Mouse (Mus musculus) gastrocnemius, postnatal 10 days (tissue): Measurements from ENCODE around the gene Ptpn12. TPM values are rescaled to one million over a fixed set of nuclear protein-coding genes. Genes with fewer than 3 reads are reported as not detected.

Experiments used
- DNase-seq: peaks from one replicate; pipeline ENCODE4 v3.0.0; 2021; ENCODE audit warnings: mixed read lengths
- total RNA-seq, 2 experiments: library from RNA; stranded (reverse); gene quantifications; 2 replicates each; pipeline ENCODE4 v1.2.3; 2021

Gene Ptpn12
- total RNA-seq, 2 experiments from 2014 or later = 27.0 to 36.6 TPM

- no peak for DNase-seq
Observed at GRCm38 (mm10) chr5:21030226-21030625, 25.5 kb downstream of the Ptpn12 start.

GRCm38 (mm10) chr5:21017075-21017474, 38.6 kb downstream of the Ptpn12 start:
- DNase-seq = no peak

- DNase-seq = no peak
Observed at GRCm38 (mm10) chr5:21010908-21011307, 44.8 kb downstream of the Ptpn12 start.

- no peak for DNase-seq
Observed at GRCm38 (mm10) chr5:21002723-21003122, 53.0 kb downstream of the Ptpn12 start.

- no peak for DNase-seq
Observed at GRCm38 (mm10) chr5:21001622-21002315, 53.9 kb downstream of the Ptpn12 start.

- DNase-seq = no peak
Observed at GRCm38 (mm10) chr5:20998427-20998826, 57.3 kb downstream of the Ptpn12 start.

- DNase-seq = no peak
Observed at GRCm38 (mm10) chr5:20997555-20997954, 58.2 kb downstream of the Ptpn12 start.

- no peak for DNase-seq
Observed at GRCm38 (mm10) chr5:20990062-20990809, 65.5 kb downstream of the Ptpn12 start.

GRCm38 (mm10) chr5:20986271-20986670, 69.4 kb downstream of the Ptpn12 start:
- DNase-seq = no peak

GRCm38 (mm10) chr5:20983505-20983904, 72.2 kb downstream of the Ptpn12 start:
- DNase-seq = no peak

- no peak for DNase-seq
Observed at GRCm38 (mm10) chr5:20974690-20975089, 81.0 kb downstream of the Ptpn12 start.

- no peak for DNase-seq
Observed at GRCm38 (mm10) chr5:20973999-20974398, 81.7 kb downstream of the Ptpn12 start.

GRCm38 (mm10) chr5:20973069-20973468, 82.6 kb downstream of the Ptpn12 start:
- no peak for DNase-seq

GRCm38 (mm10) chr5:20968963-20969362, 86.7 kb downstream of the Ptpn12 start:
- DNase-seq = peak; percentile 19

GRCm38 (mm10) chr5:20968493-20968892, 87.2 kb downstream of the Ptpn12 start:
- DNase-seq = no peak

GRCm38 (mm10) chr5:20967942-20968341, 87.8 kb downstream of the Ptpn12 start:
- no peak for DNase-seq

GRCm38 (mm10) chr5:20964446-20964845, 91.3 kb downstream of the Ptpn12 start:
- DNase-seq = no peak

- no peak for DNase-seq
Observed at GRCm38 (mm10) chr5:20963295-20963694, 92.4 kb downstream of the Ptpn12 start.

- no peak for DNase-seq
Observed at GRCm38 (mm10) chr5:20960927-20961326, 94.8 kb downstream of the Ptpn12 start.

- no peak for DNase-seq
Observed at GRCm38 (mm10) chr5:20956298-20956697, 99.4 kb downstream of the Ptpn12 start, which contains the start of gene Rsbn1l. Rsbn1l (minus strand) TSS chr5:20956398.

- no peak for DNase-seq
Observed at GRCm38 (mm10) chr5:20955114-20955835, 100.4 kb downstream of the Ptpn12 start.

- no peak for DNase-seq
Observed at GRCm38 (mm10) chr5:20952337-20952925, 103.3 kb downstream of the Ptpn12 start.
